Mouse (Mus musculus) layer of hippocampus, adult 8-10 months (tissue): ENCODE results near the gene Uqcrq. TPM values are rescaled to one million over a fixed set of nuclear protein-coding genes. Genes with fewer than 3 reads are reported as not detected.

Experiments used
- DNase-seq, 2 experiments: peaks; one replicate each; pipeline ENCODE4 v3.0.0; 2022; ENCODE audit warnings: low spot score in 2 of 2
- total RNA-seq, 4 experiments: library from RNA; stranded (reverse); gene quantifications; 2 replicates each; pipeline ENCODE4 v1.2.4; 2022

Gene Uqcrq
- 100 to 1,000 TPM; 374 to 418 (median 397) TPM for total RNA-seq

- peak; percentile 99 to 100 for DNase-seq
These were observed at the start of gene Uqcrq, which contains the start of gene Gdf9 for GRCm38 (mm10) chr11:53430670-53431346. TSS of gene Uqcrq (minus strand) at chr11:53430831. TSS of gene Gdf9 (plus strand) at chr11:53431023.

GRCm38 (mm10) chr11:53479783-53480301 lies 49.2 kb upstream of the Uqcrq start, which contains the start of the genes Gm9945 and Sowaha:
TSS of gene Gm9945 (plus strand) at chr11:53480166.
TSS of gene Sowaha (minus strand) at chr11:53480274.
- DNase-seq, result peak; percentile 69 to 73

- no peak for DNase-seq
These were observed 48.6 kb upstream of the Uqcrq start for GRCm38 (mm10) chr11:53479171-53479782.

- DNase-seq, result no peak
These were observed 47.9 kb upstream of the Uqcrq start for GRCm38 (mm10) chr11:53478383-53479170.

GRCm38 (mm10) chr11:53477833-53478232 lies 47.2 kb upstream of the Uqcrq start:
- DNase-seq, result no peak

- no peak for DNase-seq
These were observed 45.0 kb upstream of the Uqcrq start for GRCm38 (mm10) chr11:53475620-53476019.

DNA sequence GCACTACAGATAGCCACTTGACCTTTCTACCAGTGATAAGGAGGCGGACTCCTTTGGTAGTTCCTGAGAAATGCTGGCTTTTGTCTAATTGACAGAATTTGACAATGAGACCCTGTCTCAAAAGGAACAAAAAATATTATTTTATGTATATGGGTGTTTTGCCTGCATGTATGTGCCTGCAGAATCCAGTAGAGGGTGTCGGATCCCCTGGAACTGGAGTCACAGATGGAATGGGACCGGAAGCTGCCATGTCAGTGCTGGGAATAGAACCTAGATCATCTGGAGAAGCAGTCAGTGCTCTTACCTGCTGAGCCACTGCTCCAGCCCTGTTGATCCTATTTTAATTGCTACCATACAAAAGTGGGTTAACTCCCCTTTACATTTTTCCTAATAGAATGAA lies 42.1 kb upstream of the Uqcrq start:
- no peak for DNase-seq

- peak; percentile 90 to 96 for DNase-seq
These were observed 39.5 kb upstream of the Uqcrq start, which contains the start of gene Gm9837 for GRCm38 (mm10) chr11:53469968-53470695. TSS of gene Gm9837 (minus strand) at chr11:53470479.

- no peak for DNase-seq
These were observed 38.8 kb upstream of the Uqcrq start for GRCm38 (mm10) chr11:53469294-53469967.

- DNase-seq, result peak; percentile 77 to 82
These were observed 35.8 kb upstream of the Uqcrq start for GRCm38 (mm10) chr11:53466231-53466971.

- DNase-seq, result no peak
These were observed 33.2 kb upstream of the Uqcrq start for GRCm38 (mm10) chr11:53463551-53464424.

- DNase-seq, result no peak
These were observed 31.1 kb upstream of the Uqcrq start for GRCm38 (mm10) chr11:53461727-53462126.

DNA sequence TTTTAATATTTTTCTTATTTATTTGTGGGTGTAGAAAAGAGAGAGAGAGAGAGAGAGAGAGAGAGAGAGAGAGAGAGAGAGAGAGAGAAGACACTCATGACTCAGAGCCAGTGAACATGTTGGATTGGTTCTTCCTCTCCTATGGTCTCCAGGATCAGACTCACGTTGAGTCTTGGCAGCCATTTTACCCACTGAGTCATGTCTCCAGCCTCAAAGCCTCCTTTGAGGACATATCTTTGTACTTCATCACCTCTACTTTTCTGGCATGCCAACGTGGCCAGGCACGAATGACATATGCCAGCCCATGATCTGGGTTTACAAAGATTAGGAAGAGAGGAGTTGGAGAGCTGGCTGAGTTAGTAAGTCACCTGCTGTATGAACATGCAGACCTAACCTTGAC lies 29.6 kb upstream of the Uqcrq start:
- DNase-seq, result no peak

- no peak for DNase-seq
These were observed 28.4 kb upstream of the Uqcrq start for GRCm38 (mm10) chr11:53458996-53459395.

DNA sequence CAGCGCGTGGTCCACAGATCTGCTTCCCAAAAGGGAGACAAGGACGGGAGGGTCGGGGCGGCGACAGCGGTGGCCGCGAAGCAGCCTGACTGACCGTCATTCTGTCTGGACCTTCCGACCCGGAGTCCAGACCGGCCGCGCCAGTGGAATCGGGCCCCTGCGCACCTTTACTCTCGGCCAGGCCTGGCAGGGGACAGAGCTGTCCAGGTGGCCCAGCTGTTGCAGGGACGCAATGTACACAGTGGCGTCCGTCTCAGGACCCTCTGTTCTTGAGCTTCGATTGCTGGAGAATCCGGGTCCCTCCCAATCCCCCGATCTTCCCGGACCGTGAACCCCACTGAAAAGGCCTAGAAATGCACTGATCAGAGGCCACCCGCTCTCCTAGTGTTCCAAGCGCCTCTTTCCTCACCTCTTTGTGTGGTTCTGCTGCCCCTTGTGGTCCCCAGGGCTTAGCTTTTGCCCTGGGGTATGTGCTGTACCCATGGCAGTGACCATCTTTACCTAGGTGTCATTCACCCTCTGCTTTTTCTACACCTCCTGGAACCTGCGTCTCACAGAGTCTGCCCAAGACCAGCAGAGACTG lies 26.8 kb upstream of the Uqcrq start:
- no peak for DNase-seq

DNA sequence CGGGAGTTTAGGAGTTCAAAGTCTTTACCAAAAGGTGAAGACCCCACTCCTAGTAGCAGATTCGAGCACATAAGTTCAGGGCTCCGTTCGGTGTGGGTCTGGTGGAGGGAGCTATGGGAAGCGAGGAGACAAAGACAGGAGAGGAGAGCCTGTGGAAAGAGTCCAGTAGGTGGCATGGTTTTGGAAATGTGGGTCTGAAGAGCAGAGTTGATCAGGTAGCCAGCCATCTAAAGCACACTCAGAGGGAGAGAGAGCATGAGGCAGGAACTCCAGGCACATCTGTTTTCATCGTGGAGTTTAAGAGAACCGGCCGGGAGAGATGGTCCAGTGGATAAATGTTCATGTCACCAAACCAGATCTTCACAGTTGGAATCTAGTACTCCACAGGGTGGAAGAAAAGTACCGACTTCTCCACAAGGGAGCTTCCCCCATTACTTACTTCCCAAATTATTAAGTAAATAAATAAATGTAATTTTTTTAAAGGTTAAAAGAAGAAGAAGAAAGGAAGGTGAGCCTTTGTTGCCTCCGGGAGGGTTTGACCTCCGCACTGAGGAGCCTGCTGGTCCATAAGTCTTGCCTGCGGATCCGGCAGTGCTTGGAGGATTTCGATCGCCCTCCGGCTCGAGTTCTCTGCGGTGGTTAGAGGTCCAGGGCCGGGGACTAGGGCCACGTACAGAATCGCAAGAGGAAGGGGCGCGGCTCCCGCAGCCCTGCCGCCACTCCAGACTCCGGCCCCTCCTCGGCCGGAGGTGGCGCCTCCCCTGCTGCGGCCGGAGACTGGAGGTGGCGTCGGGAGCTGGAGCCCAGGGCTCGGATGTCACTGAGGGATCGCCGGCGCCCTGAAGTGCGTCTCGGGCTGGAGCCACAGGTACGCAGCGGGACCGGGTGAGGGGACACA lies 26.1 kb upstream of the Uqcrq start, which contains the start of the genes Gm10447 and Shroom1:
Gm10447 (minus strand) TSS at position 637 of the 898 bp plus-strand sequence.
Shroom1 (plus strand) TSS at position 732 of the 898 bp plus-strand sequence.
- DNase-seq, result no peak

DNA sequence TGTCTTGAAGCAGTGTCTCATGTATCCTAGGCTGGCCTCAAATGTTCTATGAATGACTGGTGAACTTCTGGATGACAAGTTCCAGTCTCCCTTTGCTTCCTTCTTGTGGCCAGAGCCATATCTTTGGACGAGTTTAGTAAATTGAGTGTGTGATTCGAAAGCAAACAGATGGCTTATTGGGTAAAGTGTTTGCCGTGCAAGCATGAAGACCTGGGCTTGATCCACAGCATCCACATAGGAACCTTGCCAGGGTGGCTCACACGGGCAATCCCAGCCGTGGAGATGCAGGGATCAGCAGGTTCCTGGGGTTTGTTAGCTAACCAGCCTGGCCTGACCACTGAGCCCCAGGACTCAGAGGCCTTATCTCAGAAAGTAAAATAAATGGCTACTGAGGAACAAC lies 22.4 kb upstream of the Uqcrq start:
- DNase-seq, result no peak
